17 mouse cellular contexts compared by ENCODE assay signal in the genomic region with DNA sequence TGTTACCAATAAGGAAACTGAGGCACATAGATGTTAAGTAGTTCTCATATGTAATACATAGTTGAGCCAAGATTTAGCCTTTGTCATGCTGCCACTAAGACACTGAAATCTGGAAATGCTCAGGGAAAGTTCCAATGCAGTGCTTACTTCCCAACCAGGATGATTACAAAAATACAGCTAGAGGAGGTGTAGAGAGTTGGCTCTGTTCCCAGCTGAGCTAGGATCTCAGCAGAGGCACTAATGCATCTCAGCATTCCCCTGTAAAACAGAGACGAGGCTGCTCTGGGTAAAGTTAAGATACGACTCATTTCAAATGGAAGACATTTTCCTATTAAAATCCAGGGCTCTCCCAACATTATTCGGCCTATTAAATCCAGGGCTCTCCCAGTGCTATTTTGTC. TPM values are rescaled to one million over a fixed set of nuclear protein-coding genes. Genes with fewer than 3 reads are reported as not detected.
DNase-seq lines count a peak whose midpoint lies in the region; ATAC-seq and TF ChIP-seq lines count a peak whose summit lies in the region.
"Had no signal": no experiment of that assay in that cellular context is flagged by ENCODE, and none has a peak within 500 bp of the region (broad histone marks: within the 10 kb centered on the region; RNA-seq: fewer than 3 reads in every experiment).

No protein-coding gene starts in this region.

- no peak for TF ChIP-seq EP300 in stomach, postnatal 0 days (optimal IDR thresholded peaks at IDR 0.05)

- no peak for ATAC-seq in intestine, embryonic 14.5 days (replicated peaks; ENCODE audit: low FRiP score, low TSS enrichment, low read depth)
- no peak for ATAC-seq in intestine, postnatal 0 days
- peak; percentile 35; the same call in 1 of the 2 replicates for ATAC-seq in stomach, embryonic 15.5 days (ENCODE audit: insufficient read depth, low FRiP score, low read depth)
- ATAC-seq in stomach, postnatal 0 days (ENCODE audit: low FRiP score, low TSS enrichment) = no peak
- ATAC-seq: activated CD4-positive, CD25-positive, alpha-beta regulatory T cell, adult 4 months; liver, postnatal 0 days had no signal

- WGBS in intestine, embryonic 14.5 days = 43% methylated on average over 3 of the region's 3 CpGs
- 68% methylated on average over 3 of the region's 3 CpGs for WGBS in intestine, postnatal 0 days
- 46% methylated on average over 3 of the region's 3 CpGs for WGBS in stomach, embryonic 15.5 days
- 36% methylated on average over 3 of the region's 3 CpGs for WGBS in stomach, postnatal 0 days

- no peaks in the 10 kb centered on the region for H3K36me3 ChIP-seq in intestine, embryonic 14.5 days (ENCODE audit: control insufficient read depth, insufficient read depth, low read length)
- H3K36me3 ChIP-seq in intestine, postnatal 0 days (ENCODE audit: control insufficient read depth, insufficient read depth) = no peaks in the 10 kb centered on the region
- no peaks in the 10 kb centered on the region for H3K36me3 ChIP-seq in stomach, embryonic 15.5 days
- no peaks in the 10 kb centered on the region for H3K36me3 ChIP-seq in stomach, postnatal 0 days (ENCODE audit: control insufficient read depth, insufficient read depth, low read length)
- H3K36me3 ChIP-seq: kidney, embryonic 15.5 days; limb, embryonic 12.5 days had no signal

- no peak overlapping the region for H3K4me3 ChIP-seq in intestine, embryonic 14.5 days (ENCODE audit: low read depth, low read length)
- H3K4me3 ChIP-seq in intestine, postnatal 0 days (ENCODE audit: low read depth, low read length) = no peak overlapping the region
- H3K4me3 ChIP-seq in stomach, embryonic 15.5 days (replicated peaks) = no peak overlapping the region
- H3K4me3 ChIP-seq in stomach, postnatal 0 days (ENCODE audit: low read depth, low read length) = no peak overlapping the region
- H3K4me3 ChIP-seq: erythroblast, embryonic 14.5 days; kidney, embryonic 15.5 days; layer of hippocampus, adult 2 months; limb, embryonic 12.5 days; megakaryocyte, embryonic 14.5 days; myocyte had no signal

- H3K27me3 ChIP-seq in intestine, embryonic 14.5 days (replicated peaks; ENCODE audit: control insufficient read depth, insufficient read depth, low read length) = no peaks in the 10 kb centered on the region
- H3K27me3 ChIP-seq in intestine, postnatal 0 days (replicated peaks; ENCODE audit: control insufficient read depth, insufficient read depth, low read length) = no peaks in the 10 kb centered on the region
- H3K27me3 ChIP-seq in stomach, embryonic 15.5 days (replicated peaks) = no peaks in the 10 kb centered on the region
- no peaks in the 10 kb centered on the region for H3K27me3 ChIP-seq in stomach, postnatal 0 days (ENCODE audit: control insufficient read depth, insufficient read depth, low read length)
- H3K27me3 ChIP-seq: kidney, embryonic 15.5 days; limb, embryonic 12.5 days had no signal

- intact Hi-C loops in left cerebral cortex, postnatal 36 days (cut with DNase I) = no loop called here

- peak overlapping the region; percentile 40; the same call in 1 of the 2 replicates for H3K27ac ChIP-seq in intestine, embryonic 14.5 days (ENCODE audit: low read depth)
- no peak overlapping the region for H3K27ac ChIP-seq in intestine, postnatal 0 days (ENCODE audit: low read depth, low read length)
- H3K27ac ChIP-seq in stomach, embryonic 15.5 days = no peak overlapping the region
- H3K27ac ChIP-seq in stomach, postnatal 0 days (replicated peaks) = no peak overlapping the region
- H3K27ac ChIP-seq: kidney, embryonic 15.5 days; layer of hippocampus, adult 2 months; limb, embryonic 12.5 days had no signal

- no peaks in the 10 kb centered on the region for H3K4me1 ChIP-seq in intestine, embryonic 14.5 days (replicated peaks; ENCODE audit: control insufficient read depth, insufficient read depth, low read length)
- no peaks in the 10 kb centered on the region; the same call in 1 of the 2 replicates for H3K4me1 ChIP-seq in intestine, postnatal 0 days (replicated peaks; ENCODE audit: control insufficient read depth, insufficient read depth, low read length)
- H3K4me1 ChIP-seq in stomach, embryonic 15.5 days = no peaks in the 10 kb centered on the region
- H3K4me1 ChIP-seq in stomach, postnatal 0 days (replicated peaks; ENCODE audit: control insufficient read depth, insufficient read depth) = no peaks in the 10 kb centered on the region
- H3K4me1 ChIP-seq: kidney, embryonic 15.5 days; limb, embryonic 12.5 days had no signal

- no peak for TF ChIP-seq CTCF in intestine, postnatal 0 days (IDR thresholded peaks at IDR 0.05; ENCODE audit: low read depth)
- no peak for TF ChIP-seq CTCF in stomach, postnatal 0 days (IDR thresholded peaks at IDR 0.05; ENCODE audit: low read depth)

- no peak overlapping the region for H3K4me2 ChIP-seq in intestine, embryonic 14.5 days (ENCODE audit: low read length)
- H3K4me2 ChIP-seq in intestine, postnatal 0 days (replicated peaks; ENCODE audit: low read depth) = no peak overlapping the region
- no peak overlapping the region for H3K4me2 ChIP-seq in stomach, embryonic 15.5 days
- no peak overlapping the region for H3K4me2 ChIP-seq in stomach, postnatal 0 days (replicated peaks; ENCODE audit: low read depth)
- H3K4me2 ChIP-seq: kidney, embryonic 15.5 days; limb, embryonic 12.5 days had no signal

- H3K9me3 ChIP-seq in intestine, embryonic 14.5 days (ENCODE audit: control insufficient read depth, low read length) = no peaks in the 10 kb centered on the region
- no peaks in the 10 kb centered on the region for H3K9me3 ChIP-seq in intestine, postnatal 0 days (ENCODE audit: control insufficient read depth)
- no peaks in the 10 kb centered on the region for H3K9me3 ChIP-seq in stomach, embryonic 15.5 days
- no peaks in the 10 kb centered on the region for H3K9me3 ChIP-seq in stomach, postnatal 0 days (ENCODE audit: control insufficient read depth, low read length)
- H3K9me3 ChIP-seq: kidney, embryonic 15.5 days; limb, embryonic 12.5 days; megakaryocyte, embryonic 14.5 days had no signal

- DNase-seq in intestine, embryonic 14.5 days (ENCODE audit: low spot score) = no peak
- DNase-seq in stomach, postnatal 0 days (ENCODE audit: low spot score) = no peak
- DNase-seq in left cerebral cortex, postnatal 36 days (ENCODE audit: low spot score in 2 of 2) = peak; percentile 19 to 41
- no peak for DNase-seq in thymus, adult 18-20 months
- no peak for DNase-seq in embryo, embryonic 9.5 days (ENCODE audit: extremely low spot score)
- DNase-seq: adrenal gland, postnatal 36 days; cerebellum, adult 11-12 months; liver, postnatal 0 days had no signal

- no peak overlapping the region for H3K9ac ChIP-seq in intestine, embryonic 14.5 days (ENCODE audit: low read length)
- H3K9ac ChIP-seq in intestine, postnatal 0 days (ENCODE audit: low read depth, low read length) = no peak overlapping the region
- no peak overlapping the region for H3K9ac ChIP-seq in stomach, embryonic 15.5 days
- H3K9ac ChIP-seq in stomach, postnatal 0 days (ENCODE audit: low read length) = no peak overlapping the region
- H3K9ac ChIP-seq: kidney, embryonic 15.5 days; limb, embryonic 12.5 days; liver, postnatal 0 days had no signal

RNA-seq across cellular contexts. Expression of a gene that starts 52.3 kb away (rescaled TPM):
- polyA plus RNA-seq in intestine, embryonic 14.5 days (2014; fragmentation: Nextera tagmentation; extraction: Ambion mirVana) = 20.6 and 41.9 TPM in 2 replicates
- 203 and 216 TPM in 2 replicates for polyA plus RNA-seq in intestine, postnatal 0 days (2015; fragmentation: Nextera tagmentation; extraction: Ambion mirVana)
- polyA plus RNA-seq in stomach, embryonic 15.5 days (2015; fragmentation: Nextera tagmentation; extraction: Ambion mirVana) = 63.7 and 65.5 TPM in 2 replicates
- 59.7 and 60.9 TPM in 2 replicates for polyA plus RNA-seq in stomach, postnatal 0 days (2015; fragmentation: Nextera tagmentation; extraction: Ambion mirVana)
- total RNA-seq in left cerebral cortex, postnatal 36 days (2021) = 10 to 100 TPM; 36.6 to 39.6 TPM

Comparison
In these comparisons a context has a peak if more than half of its experiments do, and no peak if none do; other contexts are left out.
1. DNase-seq: peak in left cerebral cortex, postnatal 36 days (2 of 2); none in intestine, embryonic 14.5 days (single experiment), stomach, postnatal 0 days (single experiment), thymus, adult 18-20 months (0 of 2) and embryo, embryonic 9.5 days (single experiment).